Mouse (Mus musculus) intestine, postnatal 0 days (tissue): ENCODE data around the gene Nop9. TPM values are rescaled to one million over a fixed set of nuclear protein-coding genes. Genes with fewer than 3 reads are reported as not detected.

Experiments used
- ATAC-seq: fragments of 200-750 bp; cut with Nextera tagmentation; 2 replicates; pipeline ENCODE4 v1.8.0; 2017; ENCODE audit warnings: mild to moderate bottlenecking, moderate TSS enrichment, moderate library complexity
- H3K27ac ChIP-seq: fragments of 300-500 bp; sonication (generic); 2 replicates; pipeline ENCODE4 v1.5.1; 2014; ENCODE audit warnings: mild to moderate bottlenecking, low read depth, low read length, moderate library complexity
- H3K27me3 ChIP-seq: fragments of 300-500 bp; sonication (generic); replicated peaks from 2 replicates; pipeline ENCODE4 v1.6.1; 2014; ENCODE audit warnings: low read length, mixed read lengths; ENCODE audit not compliant: control insufficient read depth, insufficient read depth
- H3K36me3 ChIP-seq: fragments of 300-500 bp; sonication (generic); 2 replicates; pipeline ENCODE4 v1.6.1; 2014; ENCODE audit warnings: mild to moderate bottlenecking, moderate library complexity; ENCODE audit not compliant: control insufficient read depth, insufficient read depth
- H3K4me1 ChIP-seq: fragments of 300-500 bp; sonication (generic); replicated peaks from 2 replicates; pipeline ENCODE4 v1.6.1; 2014; ENCODE audit warnings: antibody characterized with exemption, low read length, mixed read lengths; ENCODE audit not compliant: control insufficient read depth, insufficient read depth
- H3K4me2 ChIP-seq: fragments of 300-500 bp; sonication (generic); replicated peaks from 2 replicates; pipeline ENCODE4 v1.6.1; 2014; ENCODE audit warnings: low read depth, mild to moderate bottlenecking, moderate library complexity
- H3K4me3 ChIP-seq: fragments of 300-500 bp; sonication (generic); 2 replicates; pipeline ENCODE4 v1.5.1; 2014; ENCODE audit warnings: low read depth, low read length
- H3K9ac ChIP-seq: fragments of 300-500 bp; sonication (generic); 2 replicates; pipeline ENCODE4 v1.6.1; 2014; ENCODE audit warnings: mild to moderate bottlenecking, low read depth, low read length
- H3K9me3 ChIP-seq: fragments of 300-500 bp; sonication (generic); 2 replicates; pipeline ENCODE4 v1.6.1; 2016; ENCODE audit warnings: mixed run types; ENCODE audit not compliant: control insufficient read depth
- CTCF ChIP-seq: sonication (generic); IDR thresholded peaks from 2 replicates; pipeline ENCODE4 v1.5.1; 2016; ENCODE audit warnings: low read depth, mild to moderate bottlenecking, control low read depth, antibody characterized with exemption, moderate library complexity
- WGBS: fragments of 180-500 bp; shearing (Covaris S2); extraction: QIAGEN DNeasy Blood & Tissue Kit; methylation state at CpG from one replicate; pipeline ENCODE4 v1.1.7; 2014; 5-methylcytosine and 5-hydroxymethylcytosine counted together
- polyA plus RNA-seq: library from polyadenylated mRNA; unstranded; fragments of >200 nt; fragmentation: Nextera tagmentation; extraction: Ambion mirVana; gene quantifications from 2 replicates; pipeline ENCODE4 v1.2.1, GENCODE M21; 2015

The Nop9 gene
- polyA plus RNA-seq, 1 experiment from 2014 or later: 14.4 TPM

GRCm38 (mm10) chr14:55709509-55709908, 36.0 kb upstream of the Nop9 start:
- no peak overlapping the region for H3K4me2 ChIP-seq

GRCm38 (mm10) chr14:55711786-55712185, 33.7 kb upstream of the Nop9 start:
- TF ChIP-seq CTCF: 0 out of 2 replicates have a peak, but pooled peaks have one; percentile 23
- Histone ChIP-seq H3K9me3 (no peaks in the 10 kb centered on the region), H3K9ac (no peak overlapping the region), H3K27ac (no peak overlapping the region), H3K4me2 (no peak overlapping the region), H3K27me3 (no peaks in the 10 kb centered on the region), H3K4me3 (no peak overlapping the region), H3K36me3 (peaks cover 6% of the 10 kb centered on the region; the same call in 1 of the 2 replicates), H3K4me1 (no peaks in the 10 kb centered on the region; the same call in 1 of the 2 replicates)
- WGBS: 89% methylated on average over 7 of the region's 7 CpGs
- ATAC-seq: no peak

More at GRCm38 (mm10) chr14:55709509-55709908, 36.0 kb upstream of the Nop9 start:
- Histone ChIP-seq H3K27ac (no peak overlapping the region), H3K36me3 (no peaks in the 10 kb centered on the region), H3K9ac (no peak overlapping the region), H3K4me1 (no peaks in the 10 kb centered on the region; the same call in 1 of the 2 replicates), H3K9me3 (no peaks in the 10 kb centered on the region), H3K4me3 (no peak overlapping the region), H3K27me3 (no peaks in the 10 kb centered on the region)
- TF ChIP-seq CTCF: no peak
- WGBS: 93% methylated on average over 4 of the region's 4 CpGs
- no peak for ATAC-seq

GRCm38 (mm10) chr14:55713007-55713728, 32.3 kb upstream of the Nop9 start:
- Histone ChIP-seq H3K4me2 (peak overlapping the region; percentile 70), H3K27ac (no peak overlapping the region), H3K27me3 (no peaks in the 10 kb centered on the region), H3K4me1 (no peaks in the 10 kb centered on the region; the same call in 1 of the 2 replicates), H3K36me3 (peaks cover 16% of the 10 kb centered on the region), H3K9me3 (no peaks in the 10 kb centered on the region), H3K4me3 (peak overlapping the region; percentile 29), H3K9ac (no peak overlapping the region; the same call in 1 of the 2 replicates)
- peak; percentile 54; the same call in 1 of the 2 replicates for ATAC-seq
- 5% methylated on average over 24 of the region's 25 CpGs for WGBS
- no peak for TF ChIP-seq CTCF

GRCm38 (mm10) chr14:55713729-55714122, 31.8 kb upstream of the Nop9 start, which contains the start of gene Tgm1:
Gene Tgm1, minus strand, starts transcription at chr14:55713926.
- ATAC-seq: no peak
- Histone ChIP-seq H3K9ac (peak within 1 kb of the TSS; percentile 2; the same call in 1 of the 2 replicates), H3K9me3 (no peaks in the 10 kb centered on the region), H3K4me2 (peak within 1 kb of the TSS; percentile 70), H3K4me1 (no peaks in the 10 kb centered on the region; the same call in 1 of the 2 replicates), H3K27me3 (no peaks in the 10 kb centered on the region), H3K4me3 (peak within 1 kb of the TSS; percentile 29), H3K27ac (no peak within 1 kb of the TSS), H3K36me3 (peaks cover 22% of the 10 kb centered on the region)
- no peak for TF ChIP-seq CTCF
- WGBS: 21% methylated on average over 4 of the region's 4 CpGs

- H3K9me3 ChIP-seq: no peaks in the 10 kb centered on the region
- no peaks in the 10 kb centered on the region for H3K27me3 ChIP-seq
- H3K9ac ChIP-seq: no peak overlapping the region
- no peak overlapping the region for H3K4me3 ChIP-seq
- WGBS: 22% methylated on average over 6 of the region's 6 CpGs
- H3K4me2 ChIP-seq: no peak overlapping the region
- no peaks in the 10 kb centered on the region; the same call in 1 of the 2 replicates for H3K4me1 ChIP-seq
- no peak overlapping the region for H3K27ac ChIP-seq
- no peak for ATAC-seq
- TF ChIP-seq CTCF: no peak
- peaks cover 32% of the 10 kb centered on the region for H3K36me3 ChIP-seq
Measured at GRCm38 (mm10) chr14:55714893-55715292, 30.6 kb upstream of the Nop9 start.

GRCm38 (mm10) chr14:55716271-55716670, 29.2 kb upstream of the Nop9 start:
- ATAC-seq: no peak
- Histone ChIP-seq H3K9ac (no peak overlapping the region), H3K27me3 (no peaks in the 10 kb centered on the region), H3K27ac (no peak overlapping the region), H3K36me3 (peaks cover 38% of the 10 kb centered on the region), H3K4me2 (no peak overlapping the region), H3K4me3 (no peak overlapping the region), H3K9me3 (no peaks in the 10 kb centered on the region), H3K4me1 (no peaks in the 10 kb centered on the region; the same call in 1 of the 2 replicates)
- no peak for TF ChIP-seq CTCF
- WGBS: 92% methylated on average over 6 of the region's 6 CpGs
